Mouse (Mus musculus) MEL (cell line): ENCODE measurements around the gene Daxx.

Experiments
- CTCF ChIP-seq, 3 experiments: IDR thresholded peaks in 2 of 3; conservative IDR thresholded peaks in 1 of 3; 2 replicates each; pipeline ENCODE4 v1.5.1; 2011 to 2012; ENCODE audit warnings: low read length in 3 of 3, low read depth in 2 of 3, mild to moderate bottlenecking in 2 of 3, improper control_type of control experiment in 1 of 3, inconsistent platforms in 1 of 3, mixed read lengths in 1 of 3, moderate library complexity in 1 of 3; ENCODE audit not compliant: control insufficient read depth in 1 of 3, insufficient read depth in 1 of 3, poor library complexity in 1 of 3, severe bottlenecking in 1 of 3
- NELFE ChIP-seq: IDR thresholded peaks from 2 replicates; pipeline ENCODE4 v1.6.1; 2011; ENCODE audit warnings: low read depth, low read length, improper control_type of control experiment

DNA sequence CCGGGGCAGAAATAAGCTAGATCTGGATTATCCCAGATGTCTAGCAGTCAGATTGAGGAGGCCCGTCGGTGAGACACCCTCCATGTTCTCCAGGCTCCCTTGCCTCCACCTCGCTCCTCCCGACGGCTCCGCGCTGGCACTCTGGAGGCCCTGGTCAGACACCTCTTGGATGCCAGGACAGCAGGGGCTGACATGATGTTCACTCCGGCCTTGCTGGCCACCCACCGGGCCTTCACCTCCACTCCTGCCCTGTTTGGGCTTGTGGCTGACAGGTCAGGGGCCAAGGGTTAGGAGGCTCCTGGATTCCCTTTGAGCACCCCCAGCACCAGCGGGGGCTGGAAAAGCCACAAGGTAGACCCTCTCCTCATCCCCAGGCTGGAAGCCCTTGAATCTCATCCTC, 22.7 kb downstream of the Daxx start:
- no peak for TF ChIP-seq CTCF (IDR thresholded peaks at IDR 0.05 in 2 of 3, conservative IDR thresholded peaks at IDR 0.05 in 1 of 3; ENCODE audit: control insufficient read depth in 1 of 3, insufficient read depth in 1 of 3, low read depth in 2 of 3, low read length in 3 of 3, poor library complexity in 1 of 3, severe bottlenecking in 1 of 3)
- TF ChIP-seq NELFE = no peak
